Mouse (Mus musculus): ENCODE data around the gene Arhgap1. TPM values are rescaled to one million over a fixed set of nuclear protein-coding genes. Genes with fewer than 3 reads are reported as not detected.

Gene Arhgap1
- polyA plus RNA-seq, 2 experiments = 22.4 to 32.1 TPM

GRCm38 (mm10) chr2:91670038-91670437 lies 20.4 kb downstream of the Arhgap1 start:
- H3K4me2 ChIP-seq (ENCODE audit: low read depth) = no peak overlapping the region
- H3K4me1 ChIP-seq (replicated peaks; ENCODE audit: control insufficient read depth in 2 of 2, insufficient read depth in 2 of 2, low read length in 1 of 2) = no peaks in the 10 kb centered on the region
- H3K27ac ChIP-seq = no peak overlapping the region
- DNase-seq (ENCODE audit: low read depth in 3 of 3, low spot score in 3 of 3) = no peak
- peaks cover 19% of the 10 kb centered on the region for H3K36me3 ChIP-seq (replicated peaks; ENCODE audit: control insufficient read depth, insufficient read depth, low read depth)
- WGBS (ENCODE audit: insufficient replicate concordance) = 74% methylated on average over 6 of the region's 6 CpGs
- no peak for ATAC-seq (ENCODE audit: insufficient read depth)
- H3K27me3 ChIP-seq (ENCODE audit: control insufficient read depth, insufficient read depth, low read length) = no peaks in the 10 kb centered on the region
- no peak for TF ChIP-seq CTCF (IDR thresholded peaks at IDR 0.05; ENCODE audit: low read depth)
- no peak for TF ChIP-seq EP300 (IDR thresholded peaks at IDR 0.05; ENCODE audit: low read depth)
- H3K9ac ChIP-seq (replicated peaks) = no peak overlapping the region
- H3K9me3 ChIP-seq (ENCODE audit: control insufficient read depth, low read length) = no peaks in the 10 kb centered on the region
- H3K4me3 ChIP-seq (ENCODE audit: insufficient read depth in 1 of 2, low read depth in 2 of 2, low read length in 2 of 2) = no peak overlapping the region

DNA sequence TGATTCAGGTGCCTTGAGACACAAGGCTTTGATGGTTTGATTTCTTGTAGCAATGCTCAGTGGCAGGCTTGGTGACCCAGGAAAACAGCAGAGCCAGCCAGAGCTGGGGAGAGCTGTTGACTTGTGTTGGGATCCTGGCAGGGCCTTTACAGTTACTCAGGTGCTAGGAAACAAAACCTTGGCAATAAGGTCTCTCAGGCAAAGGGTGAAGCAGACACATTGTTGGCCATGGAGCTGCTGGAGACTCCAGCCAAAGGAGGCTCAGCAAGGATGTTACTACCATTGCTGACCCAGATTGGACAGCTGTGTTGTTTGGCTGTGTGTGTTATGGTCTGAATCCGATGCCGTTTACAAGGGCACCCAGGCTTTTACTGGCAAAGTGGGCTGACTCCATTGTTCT lies 23.9 kb downstream of the Arhgap1 start:
- Histone ChIP-seq H3K4me1 (replicated peaks; ENCODE audit: control insufficient read depth in 2 of 2, insufficient read depth in 2 of 2, low read length in 1 of 2) (no peaks in the 10 kb centered on the region), H3K27ac (no peak overlapping the region), H3K4me3 (ENCODE audit: insufficient read depth in 1 of 2, low read depth in 2 of 2, low read length in 2 of 2) (no peak overlapping the region), H3K9ac (replicated peaks) (no peak overlapping the region), H3K27me3 (ENCODE audit: control insufficient read depth, insufficient read depth, low read length) (no peaks in the 10 kb centered on the region), H3K4me2 (ENCODE audit: low read depth) (no peak overlapping the region), H3K9me3 (ENCODE audit: control insufficient read depth, low read length) (no peaks in the 10 kb centered on the region), H3K36me3 (replicated peaks; ENCODE audit: control insufficient read depth, insufficient read depth, low read depth) (peaks cover 24% of the 10 kb centered on the region)
- DNase-seq (ENCODE audit: low read depth in 3 of 3, low spot score in 3 of 3) (no peak), ATAC-seq (ENCODE audit: insufficient read depth) (no peak)
- TF ChIP-seq CTCF (IDR thresholded peaks at IDR 0.05; ENCODE audit: low read depth) = no peak
- TF ChIP-seq EP300 (IDR thresholded peaks at IDR 0.05; ENCODE audit: low read depth) = no peak
- WGBS (ENCODE audit: insufficient replicate concordance) = 82% methylated on average over 2 of the region's 2 CpGs

DNA sequence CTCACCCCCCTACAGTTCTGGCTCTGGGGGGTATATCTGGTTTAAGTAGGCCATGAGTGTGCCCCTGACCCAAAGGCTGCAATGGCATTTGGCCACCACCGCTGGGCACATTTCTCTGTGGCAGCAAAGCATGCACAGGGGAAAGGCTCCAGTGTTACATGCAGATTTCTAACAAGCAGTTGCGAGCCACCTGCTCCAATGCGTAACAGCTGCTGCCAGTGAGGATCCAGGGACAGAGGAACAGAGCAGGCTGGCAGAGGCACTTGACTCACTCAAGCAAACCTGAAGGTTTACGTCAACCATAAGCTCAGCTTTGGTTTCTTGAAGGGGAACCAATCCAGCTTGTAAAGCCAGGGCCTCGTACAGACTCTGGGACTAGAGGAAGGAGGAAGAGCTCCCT lies 25.2 kb downstream of the Arhgap1 start:
- H3K4me2 ChIP-seq (ENCODE audit: low read depth) = no peak overlapping the region
- ATAC-seq (ENCODE audit: insufficient read depth) (no peak), DNase-seq (ENCODE audit: low read depth in 3 of 3, low spot score in 3 of 3) (no peak)
- H3K4me1 ChIP-seq (replicated peaks; ENCODE audit: control insufficient read depth in 2 of 2, insufficient read depth in 2 of 2, low read length in 1 of 2) = no peaks in the 10 kb centered on the region
- no peak overlapping the region for H3K4me3 ChIP-seq (ENCODE audit: insufficient read depth in 1 of 2, low read depth in 2 of 2, low read length in 2 of 2)
- H3K9ac ChIP-seq (replicated peaks) = no peak overlapping the region
- WGBS (ENCODE audit: insufficient replicate concordance) = 84% methylated on average over 5 of the region's 5 CpGs
- H3K9me3 ChIP-seq (ENCODE audit: control insufficient read depth, low read length) = no peaks in the 10 kb centered on the region
- no peaks in the 10 kb centered on the region for H3K27me3 ChIP-seq (ENCODE audit: control insufficient read depth, insufficient read depth, low read length)
- peaks cover 16% of the 10 kb centered on the region for H3K36me3 ChIP-seq (replicated peaks; ENCODE audit: control insufficient read depth, insufficient read depth, low read depth)
- no peak overlapping the region for H3K27ac ChIP-seq
- TF ChIP-seq CTCF (IDR thresholded peaks at IDR 0.05; ENCODE audit: low read depth) (no peak), EP300 (IDR thresholded peaks at IDR 0.05; ENCODE audit: low read depth) (no peak)

- no peak for ATAC-seq (ENCODE audit: insufficient read depth)
- H3K9me3 ChIP-seq (ENCODE audit: control insufficient read depth, low read length) = no peaks in the 10 kb centered on the region
- H3K4me2 ChIP-seq (ENCODE audit: low read depth) = no peak overlapping the region
- DNase-seq (ENCODE audit: low read depth in 3 of 3, low spot score in 3 of 3) = no peak
- WGBS (ENCODE audit: insufficient replicate concordance) = 66% methylated on average over 2 of the region's 2 CpGs
- no peak for TF ChIP-seq CTCF (IDR thresholded peaks at IDR 0.05; ENCODE audit: low read depth)
- TF ChIP-seq EP300 (IDR thresholded peaks at IDR 0.05; ENCODE audit: low read depth) = no peak
- H3K27me3 ChIP-seq (ENCODE audit: control insufficient read depth, insufficient read depth, low read length) = no peaks in the 10 kb centered on the region
- no peak overlapping the region for H3K27ac ChIP-seq
- no peak overlapping the region for H3K9ac ChIP-seq (replicated peaks)
- H3K4me1 ChIP-seq (replicated peaks; ENCODE audit: control insufficient read depth in 2 of 2, insufficient read depth in 2 of 2, low read length in 1 of 2) = no peaks in the 10 kb centered on the region
- H3K4me3 ChIP-seq (ENCODE audit: insufficient read depth in 1 of 2, low read depth in 2 of 2, low read length in 2 of 2) = no peak overlapping the region
- H3K36me3 ChIP-seq (replicated peaks; ENCODE audit: control insufficient read depth, insufficient read depth, low read depth) = peaks cover 18% of the 10 kb centered on the region
Observed at GRCm38 (mm10) chr2:91676420-91676819, 26.8 kb downstream of the Arhgap1 start.

GRCm38 (mm10) chr2:91676961-91677360 lies 27.3 kb downstream of the Arhgap1 start:
- Histone ChIP-seq H3K4me3 (ENCODE audit: insufficient read depth in 1 of 2, low read depth in 2 of 2, low read length in 2 of 2) (no peak overlapping the region), H3K27ac (no peak overlapping the region), H3K9ac (replicated peaks) (no peak overlapping the region), H3K4me2 (ENCODE audit: low read depth) (no peak overlapping the region), H3K4me1 (replicated peaks; ENCODE audit: control insufficient read depth in 2 of 2, insufficient read depth in 2 of 2, low read length in 1 of 2) (no peaks in the 10 kb centered on the region), H3K27me3 (ENCODE audit: control insufficient read depth, insufficient read depth, low read length) (no peaks in the 10 kb centered on the region), H3K9me3 (ENCODE audit: control insufficient read depth, low read length) (no peaks in the 10 kb centered on the region), H3K36me3 (replicated peaks; ENCODE audit: control insufficient read depth, insufficient read depth, low read depth) (peaks cover 20% of the 10 kb centered on the region)
- DNase-seq (ENCODE audit: low read depth in 3 of 3, low spot score in 3 of 3) = no peak
- TF ChIP-seq CTCF (IDR thresholded peaks at IDR 0.05; ENCODE audit: low read depth) (no peak), EP300 (IDR thresholded peaks at IDR 0.05; ENCODE audit: low read depth) (no peak)
- no peak for ATAC-seq (ENCODE audit: insufficient read depth)
